Mouse (Mus musculus) embryonic fibroblast, embryonic 13.5 days (primary cell): ENCODE data around the gene Ntsr2. TPM values are rescaled to one million over a fixed set of nuclear protein-coding genes. Genes with fewer than 3 reads are reported as not detected.

Experiments
- H3K27ac ChIP-seq: 2 replicates; pipeline ENCODE4 v1.5.1; 2012; ENCODE audit warnings: low read length, control low read depth, inconsistent platforms; ENCODE audit not compliant: insufficient read depth
- H3K4me1 ChIP-seq: 2 replicates; pipeline ENCODE4 v1.6.1; 2011; ENCODE audit warnings: low read length; ENCODE audit not compliant: control insufficient read depth, insufficient read depth
- H3K4me3 ChIP-seq: 2 replicates; pipeline ENCODE4 v1.5.1; 2011; ENCODE audit warnings: mild to moderate bottlenecking, control low read depth, low read length; ENCODE audit not compliant: insufficient read depth
- CTCF ChIP-seq: IDR thresholded peaks from 2 replicates; pipeline ENCODE4 v1.5.1; 2011; ENCODE audit warnings: mild to moderate bottlenecking, control low read depth, low read length, moderate library complexity, borderline replicate concordance; ENCODE audit not compliant: insufficient read depth
- POLR2A ChIP-seq: IDR thresholded peaks from 2 replicates; pipeline ENCODE4 v1.6.1; 2011; ENCODE audit warnings: low read depth, mild to moderate bottlenecking, control low read depth, low read length, moderate library complexity
- polyA plus RNA-seq: library from polyadenylated mRNA; stranded (reverse); fragments of >200 nt; gene quantifications from 2 replicates; pipeline ENCODE4 v1.2.4, GENCODE M21; 2011; ENCODE audit warnings: low read depth; ENCODE audit not compliant: missing spikeins, insufficient read length

Gene Ntsr2
- polyA plus RNA-seq: not detected in 2 replicates

- H3K4me3 ChIP-seq: no peak within 1 kb of the TSS
- no peak for TF ChIP-seq POLR2A
- no peak for TF ChIP-seq CTCF
- no peak within 1 kb of the TSS for H3K27ac ChIP-seq
- H3K4me1 ChIP-seq: no peaks in the 10 kb centered on the region
Measured at GRCm38 (mm10) chr12:16653332-16654093, at the start of gene Ntsr2. Gene Ntsr2, plus strand, starts transcription at chr12:16653382.

- TF ChIP-seq CTCF: no peak
- Histone ChIP-seq H3K4me1 (no peaks in the 10 kb centered on the region), H3K4me3 (no peak overlapping the region), H3K27ac (no peak overlapping the region)
Measured at GRCm38 (mm10) chr12:16605624-16606023, 47.6 kb upstream of the Ntsr2 start.

GRCm38 (mm10) chr12:16610936-16611335, 42.2 kb upstream of the Ntsr2 start, which contains the start of gene Lpin1:
Gene Lpin1, minus strand, starts transcription at chr12:16610966.
- Histone ChIP-seq H3K4me1 (no peaks in the 10 kb centered on the region), H3K27ac (no peak within 1 kb of the TSS), H3K4me3 (no peak within 1 kb of the TSS)
- TF ChIP-seq POLR2A (no peak), CTCF (no peak)

GRCm38 (mm10) chr12:16614556-16614955, 38.6 kb upstream of the Ntsr2 start:
- H3K4me3 ChIP-seq: no peak overlapping the region
- TF ChIP-seq POLR2A: no peak
- TF ChIP-seq CTCF: no peak
- H3K4me1 ChIP-seq: no peaks in the 10 kb centered on the region
- no peak overlapping the region for H3K27ac ChIP-seq

GRCm38 (mm10) chr12:16615738-16616137, 37.4 kb upstream of the Ntsr2 start:
- Histone ChIP-seq H3K27ac (no peak overlapping the region), H3K4me3 (no peak overlapping the region), H3K4me1 (no peaks in the 10 kb centered on the region)
- TF ChIP-seq POLR2A (no peak), CTCF (no peak)

- Histone ChIP-seq H3K4me3 (no peak overlapping the region), H3K4me1 (no peaks in the 10 kb centered on the region), H3K27ac (no peak overlapping the region)
- TF ChIP-seq CTCF: no peak
- no peak for TF ChIP-seq POLR2A
Measured at GRCm38 (mm10) chr12:16618512-16619274, 34.5 kb upstream of the Ntsr2 start.

- no peak overlapping the region for H3K27ac ChIP-seq
- no peaks in the 10 kb centered on the region for H3K4me1 ChIP-seq
- no peak overlapping the region for H3K4me3 ChIP-seq
- TF ChIP-seq CTCF: no peak
- TF ChIP-seq POLR2A: no peak
Measured at GRCm38 (mm10) chr12:16619453-16619852, 33.7 kb upstream of the Ntsr2 start.

- Histone ChIP-seq H3K27ac (no peak overlapping the region), H3K4me3 (no peak overlapping the region)
- no peak for TF ChIP-seq POLR2A
- no peak for TF ChIP-seq CTCF
Measured at GRCm38 (mm10) chr12:16620230-16620629, 33.0 kb upstream of the Ntsr2 start.

GRCm38 (mm10) chr12:16630152-16630865, 22.9 kb upstream of the Ntsr2 start:
- no peak for TF ChIP-seq POLR2A
- TF ChIP-seq CTCF: no peak
- Histone ChIP-seq H3K4me3 (no peak overlapping the region), H3K4me1 (no peaks in the 10 kb centered on the region), H3K27ac (no peak overlapping the region)

More at GRCm38 (mm10) chr12:16620230-16620629, 33.0 kb upstream of the Ntsr2 start:
- H3K4me1 ChIP-seq: no peaks in the 10 kb centered on the region

- no peaks in the 10 kb centered on the region for H3K4me1 ChIP-seq
- H3K27ac ChIP-seq: no peak overlapping the region
- TF ChIP-seq POLR2A: no peak
- no peak for TF ChIP-seq CTCF
- no peak overlapping the region for H3K4me3 ChIP-seq
Measured at GRCm38 (mm10) chr12:16630866-16631185, 22.4 kb upstream of the Ntsr2 start.
